Mouse (Mus musculus): ENCODE results near the gene Bckdhb. TPM values are rescaled to one million over a fixed set of nuclear protein-coding genes. Genes with fewer than 3 reads are reported as not detected.

Gene Bckdhb
- polyA plus RNA-seq, 1 experiment: 57.7 TPM

- no peak overlapping the region for H3K4me3 ChIP-seq (ENCODE audit: insufficient read depth, low read depth, low read length)
Measured at GRCm38 (mm10) chr9:83964376-83964775, 39.4 kb downstream of the Bckdhb start.

GRCm38 (mm10) chr9:83967439-83968050 lies 42.6 kb downstream of the Bckdhb start:
- no peak overlapping the region for H3K4me3 ChIP-seq (ENCODE audit: insufficient read depth, low read depth, low read length)
- H3K36me3 ChIP-seq (ENCODE audit: control insufficient read depth, insufficient read depth, low read length): no peaks in the 10 kb centered on the region
- DNase-seq: no peak
- WGBS: 95% methylated on average over 9 of the region's 9 CpGs
- H3K4me1 ChIP-seq (ENCODE audit: control insufficient read depth, insufficient read depth, low read length): peaks cover 7% of the 10 kb centered on the region; the same call in 1 of the 2 replicates
- TF ChIP-seq CTCF (conservative IDR thresholded peaks at IDR 0.05; ENCODE audit: insufficient read depth, insufficient read length, low read depth, low read length) (no peak), POLR2A (IDR thresholded peaks at IDR 0.05; ENCODE audit: low read depth, low read length) (no peak)
- H3K27me3 ChIP-seq (replicated peaks; ENCODE audit: control insufficient read depth, insufficient read depth, low read length): no peaks in the 10 kb centered on the region
- no peak overlapping the region for H3K27ac ChIP-seq (ENCODE audit: insufficient read depth, low read depth, low read length)

More at GRCm38 (mm10) chr9:83964376-83964775, 39.4 kb downstream of the Bckdhb start:
- DNase-seq: no peak
- H3K36me3 ChIP-seq (ENCODE audit: control insufficient read depth, insufficient read depth, low read length): no peaks in the 10 kb centered on the region
- no peak overlapping the region for H3K27ac ChIP-seq (ENCODE audit: insufficient read depth, low read depth, low read length)
- peaks cover 10% of the 10 kb centered on the region; the same call in 1 of the 2 replicates for H3K4me1 ChIP-seq (ENCODE audit: control insufficient read depth, insufficient read depth, low read length)
- H3K27me3 ChIP-seq (replicated peaks; ENCODE audit: control insufficient read depth, insufficient read depth, low read length): no peaks in the 10 kb centered on the region
- 72% methylated on average over 4 of the region's 4 CpGs for WGBS
- no peak for TF ChIP-seq CTCF (conservative IDR thresholded peaks at IDR 0.05; ENCODE audit: insufficient read depth, insufficient read length, low read depth, low read length)
- no peak for TF ChIP-seq POLR2A (IDR thresholded peaks at IDR 0.05; ENCODE audit: low read depth, low read length)

GRCm38 (mm10) chr9:83969326-83969725 lies 44.4 kb downstream of the Bckdhb start:
- Histone ChIP-seq H3K4me1 (ENCODE audit: control insufficient read depth, insufficient read depth, low read length) (no peaks in the 10 kb centered on the region), H3K36me3 (ENCODE audit: control insufficient read depth, insufficient read depth, low read length) (peaks cover 2% of the 10 kb centered on the region; the same call in 1 of the 2 replicates), H3K27me3 (replicated peaks; ENCODE audit: control insufficient read depth, insufficient read depth, low read length) (no peaks in the 10 kb centered on the region), H3K4me3 (ENCODE audit: insufficient read depth, low read depth, low read length) (no peak overlapping the region), H3K27ac (ENCODE audit: insufficient read depth, low read depth, low read length) (no peak overlapping the region)
- DNase-seq: no peak
- TF ChIP-seq POLR2A (IDR thresholded peaks at IDR 0.05; ENCODE audit: low read depth, low read length): no peak
- TF ChIP-seq CTCF (conservative IDR thresholded peaks at IDR 0.05; ENCODE audit: insufficient read depth, insufficient read length, low read depth, low read length): no peak
- WGBS: 75% methylated on average over 7 of the region's 7 CpGs

- Histone ChIP-seq H3K4me3 (ENCODE audit: insufficient read depth, low read depth, low read length) (no peak overlapping the region), H3K36me3 (ENCODE audit: control insufficient read depth, insufficient read depth, low read length) (peaks cover 2% of the 10 kb centered on the region), H3K27ac (ENCODE audit: insufficient read depth, low read depth, low read length) (no peak overlapping the region), H3K27me3 (replicated peaks; ENCODE audit: control insufficient read depth, insufficient read depth, low read length) (no peaks in the 10 kb centered on the region), H3K4me1 (ENCODE audit: control insufficient read depth, insufficient read depth, low read length) (no peaks in the 10 kb centered on the region)
- TF ChIP-seq POLR2A (IDR thresholded peaks at IDR 0.05; ENCODE audit: low read depth, low read length) (no peak), CTCF (conservative IDR thresholded peaks at IDR 0.05; ENCODE audit: insufficient read depth, insufficient read length, low read depth, low read length) (no peak)
- 94% methylated on average over 2 of the region's 2 CpGs for WGBS
- no peak for DNase-seq
Measured at GRCm38 (mm10) chr9:83973467-83973866, 48.5 kb downstream of the Bckdhb start.

GRCm38 (mm10) chr9:83975811-83976210 lies 50.9 kb downstream of the Bckdhb start:
- no peaks in the 10 kb centered on the region for H3K27me3 ChIP-seq (replicated peaks; ENCODE audit: control insufficient read depth, insufficient read depth, low read length)
- peaks cover 2% of the 10 kb centered on the region for H3K36me3 ChIP-seq (ENCODE audit: control insufficient read depth, insufficient read depth, low read length)
- TF ChIP-seq CTCF (conservative IDR thresholded peaks at IDR 0.05; ENCODE audit: insufficient read depth, insufficient read length, low read depth, low read length) (no peak), POLR2A (IDR thresholded peaks at IDR 0.05; ENCODE audit: low read depth, low read length) (no peak)
- no peak for DNase-seq
- no peak overlapping the region for H3K27ac ChIP-seq (ENCODE audit: insufficient read depth, low read depth, low read length)
- 64% methylated on average over 2 of the region's 2 CpGs for WGBS
- no peaks in the 10 kb centered on the region for H3K4me1 ChIP-seq (ENCODE audit: control insufficient read depth, insufficient read depth, low read length)
- no peak overlapping the region for H3K4me3 ChIP-seq (ENCODE audit: insufficient read depth, low read depth, low read length)

GRCm38 (mm10) chr9:83981234-83981633 lies 56.3 kb downstream of the Bckdhb start:
- no peak overlapping the region for H3K4me3 ChIP-seq (ENCODE audit: insufficient read depth, low read depth, low read length)
- H3K27ac ChIP-seq (ENCODE audit: insufficient read depth, low read depth, low read length): no peak overlapping the region
- no peaks in the 10 kb centered on the region for H3K4me1 ChIP-seq (ENCODE audit: control insufficient read depth, insufficient read depth, low read length)
- WGBS: 52% methylated on average over 7 of the region's 7 CpGs
- no peak for DNase-seq
- TF ChIP-seq CTCF (conservative IDR thresholded peaks at IDR 0.05; ENCODE audit: insufficient read depth, insufficient read length, low read depth, low read length) (no peak), POLR2A (IDR thresholded peaks at IDR 0.05; ENCODE audit: low read depth, low read length) (no peak)
- H3K27me3 ChIP-seq (replicated peaks; ENCODE audit: control insufficient read depth, insufficient read depth, low read length): no peaks in the 10 kb centered on the region
- no peaks in the 10 kb centered on the region; the same call in 1 of the 2 replicates for H3K36me3 ChIP-seq (ENCODE audit: control insufficient read depth, insufficient read depth, low read length)

GRCm38 (mm10) chr9:84008961-84009360 lies 84.0 kb downstream of the Bckdhb start:
- WGBS: 70% methylated on average over 2 of the region's 2 CpGs
- no peak overlapping the region for H3K27ac ChIP-seq (ENCODE audit: insufficient read depth, low read depth, low read length)
- TF ChIP-seq POLR2A (IDR thresholded peaks at IDR 0.05; ENCODE audit: low read depth, low read length): no peak
- no peak for TF ChIP-seq CTCF (conservative IDR thresholded peaks at IDR 0.05; ENCODE audit: insufficient read depth, insufficient read length, low read depth, low read length)
- no peak overlapping the region for H3K4me3 ChIP-seq (ENCODE audit: insufficient read depth, low read depth, low read length)
- DNase-seq: no peak
- H3K4me1 ChIP-seq (ENCODE audit: control insufficient read depth, insufficient read depth, low read length): no peaks in the 10 kb centered on the region
- no peaks in the 10 kb centered on the region for H3K27me3 ChIP-seq (replicated peaks; ENCODE audit: control insufficient read depth, insufficient read depth, low read length)
- H3K36me3 ChIP-seq (ENCODE audit: control insufficient read depth, insufficient read depth, low read length): no peaks in the 10 kb centered on the region; the same call in 1 of the 2 replicates

Measured in kidney, adult 2 months (tissue).